Mouse (Mus musculus): ENCODE measurements around the gene Rnf145. TPM values are rescaled to one million over a fixed set of nuclear protein-coding genes. Genes with fewer than 3 reads are reported as not detected.
"Not testable (repeated sequence)": the region's sequence is repeated elsewhere in the genome, so short reads cannot be mapped to it uniquely, and the experiment has no call there.

The Rnf145 gene
- polyA plus RNA-seq, 1 experiment, result 193 TPM

GRCm38 (mm10) chr11:44564245-44564864 lies 45.6 kb downstream of the Rnf145 start:
- no peak overlapping the region for H3K4me3 ChIP-seq (ENCODE audit: insufficient read depth, low read depth, low read length)
- TF ChIP-seq CTCF (IDR thresholded peaks at IDR 0.05; ENCODE audit: insufficient read depth, low read depth, low read length) (no peak), POLR2A (IDR thresholded peaks at IDR 0.05; ENCODE audit: insufficient read depth, low read depth, low read length) (no peak)

DNA sequence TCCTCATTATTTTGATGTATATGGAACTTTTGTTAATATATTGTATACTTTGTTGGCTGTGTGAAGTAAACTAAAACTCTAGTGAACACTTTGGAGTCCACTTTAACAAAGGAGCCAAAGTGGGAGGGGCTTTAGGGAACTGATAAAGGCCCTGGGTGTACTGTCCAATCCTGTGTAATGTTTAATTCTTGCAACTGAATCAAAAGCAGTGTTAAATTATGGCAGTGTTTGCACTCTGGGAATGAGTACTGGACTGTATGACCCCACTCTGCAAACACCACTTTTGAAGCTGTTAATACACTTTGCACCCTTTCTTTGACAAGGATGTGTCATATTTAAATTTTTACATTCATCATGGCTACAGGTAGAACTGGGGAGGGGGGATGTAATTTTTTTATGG lies 46.2 kb downstream of the Rnf145 start:
- peaks cover 7% of the 10 kb centered on the region for H3K4me1 ChIP-seq (ENCODE audit: control insufficient read depth, insufficient read depth, low read length)
- TF ChIP-seq POLR2A (IDR thresholded peaks at IDR 0.05; ENCODE audit: insufficient read depth, low read depth, low read length) (no peak), CTCF (IDR thresholded peaks at IDR 0.05; ENCODE audit: insufficient read depth, low read depth, low read length) (no peak)

More at GRCm38 (mm10) chr11:44564245-44564864, 45.6 kb downstream of the Rnf145 start:
- WGBS, result 92% methylated on average over 12 of the region's 12 CpGs
- no peak overlapping the region for H3K27ac ChIP-seq (ENCODE audit: insufficient read depth, low read depth, low read length)
- peaks cover 7% of the 10 kb centered on the region for H3K4me1 ChIP-seq (ENCODE audit: control insufficient read depth, insufficient read depth, low read length)

DNA sequence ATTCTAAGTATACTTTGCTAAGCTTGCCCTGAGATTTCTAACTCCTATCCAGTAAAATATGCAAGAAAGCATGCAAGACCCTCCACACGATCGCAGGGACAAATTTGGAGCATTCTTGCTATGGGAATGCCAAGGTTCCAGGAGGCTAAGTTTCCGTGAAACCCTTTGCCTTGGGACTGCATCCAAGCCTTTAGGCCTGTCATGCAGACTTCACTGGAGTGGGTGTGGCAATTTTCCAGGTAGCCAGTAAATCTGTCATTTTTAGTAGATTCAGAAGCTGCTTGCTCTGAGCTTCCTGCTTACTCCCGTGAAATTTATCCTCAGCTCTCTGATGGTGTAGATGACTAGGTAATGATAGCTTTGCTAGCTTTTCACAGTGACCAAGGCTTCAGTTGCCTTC lies 51.6 kb downstream of the Rnf145 start:
- H3K4me3 ChIP-seq (ENCODE audit: insufficient read depth, low read depth, low read length); H3K27ac ChIP-seq (ENCODE audit: insufficient read depth, low read depth, low read length); H3K4me1 ChIP-seq (ENCODE audit: control insufficient read depth, insufficient read depth, low read length): not testable (repeated sequence)
- WGBS, result 90% methylated on average over 4 of the region's 4 CpGs

More for the DNA sequence above, 46.2 kb downstream of the Rnf145 start:
- Histone ChIP-seq H3K4me3 (ENCODE audit: insufficient read depth, low read depth, low read length) (no peak overlapping the region), H3K27ac (ENCODE audit: insufficient read depth, low read depth, low read length) (no peak overlapping the region)

GRCm38 (mm10) chr11:44572781-44573180 lies 54.0 kb downstream of the Rnf145 start:
- 94% methylated on average over 5 of the region's 5 CpGs for WGBS
- no peak for TF ChIP-seq CTCF (IDR thresholded peaks at IDR 0.05; ENCODE audit: insufficient read depth, low read depth, low read length)
- TF ChIP-seq POLR2A (IDR thresholded peaks at IDR 0.05; ENCODE audit: insufficient read depth, low read depth, low read length), result no peak

DNA sequence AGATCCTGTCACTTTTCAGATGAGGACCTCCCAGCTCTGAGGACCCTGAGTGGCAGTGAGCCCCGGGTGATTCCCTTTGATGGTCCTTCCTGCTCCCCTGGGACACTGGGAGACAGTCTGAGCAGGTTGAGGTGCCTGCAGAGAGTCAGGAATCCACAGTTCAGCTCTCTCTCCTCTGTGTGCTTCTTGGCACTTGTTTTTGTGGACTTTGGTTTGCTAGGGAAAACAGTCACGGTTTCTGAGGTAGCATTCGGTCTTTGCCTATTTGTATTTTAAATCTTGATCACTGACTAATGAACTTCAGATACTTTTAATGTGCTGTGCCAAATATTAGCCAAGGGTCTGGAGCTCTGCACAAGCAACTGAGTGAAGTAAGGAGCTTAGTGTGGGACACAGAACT lies 54.6 kb downstream of the Rnf145 start:
- no peak for TF ChIP-seq POLR2A (IDR thresholded peaks at IDR 0.05; ENCODE audit: insufficient read depth, low read depth, low read length)
- TF ChIP-seq CTCF (IDR thresholded peaks at IDR 0.05; ENCODE audit: insufficient read depth, low read depth, low read length), result no peak
- no peak overlapping the region for H3K27ac ChIP-seq (ENCODE audit: insufficient read depth, low read depth, low read length)
- WGBS, result 77% methylated on average over 3 of the region's 3 CpGs
- H3K4me3 ChIP-seq (ENCODE audit: insufficient read depth, low read depth, low read length), result no peak overlapping the region
- H3K4me1 ChIP-seq (ENCODE audit: control insufficient read depth, insufficient read depth, low read length), result no peaks in the 10 kb centered on the region

More at GRCm38 (mm10) chr11:44572781-44573180, 54.0 kb downstream of the Rnf145 start:
- Histone ChIP-seq H3K4me1 (ENCODE audit: control insufficient read depth, insufficient read depth, low read length) (no peaks in the 10 kb centered on the region), H3K4me3 (ENCODE audit: insufficient read depth, low read depth, low read length) (no peak overlapping the region), H3K27ac (ENCODE audit: insufficient read depth, low read depth, low read length) (no peak overlapping the region)

DNA sequence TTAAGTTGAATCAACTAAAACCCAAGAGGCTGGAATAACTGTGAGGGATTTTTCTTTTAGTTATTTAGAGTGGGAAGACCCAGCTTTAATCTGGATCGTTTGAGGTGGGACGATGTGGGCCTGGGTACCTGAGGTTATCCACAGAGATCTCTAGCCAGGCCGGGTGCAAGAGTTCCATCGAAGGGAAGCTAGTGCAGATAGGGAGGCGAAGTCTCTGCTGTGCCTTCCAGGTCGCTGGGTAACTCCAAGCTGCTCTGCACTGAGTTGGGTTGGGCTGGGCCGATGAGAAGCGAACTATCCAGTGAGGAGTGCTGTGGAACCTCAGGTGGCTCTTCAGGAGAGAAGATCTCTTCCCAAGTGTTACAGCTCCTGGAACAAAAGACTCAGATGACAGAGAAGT lies 55.6 kb downstream of the Rnf145 start:
- Histone ChIP-seq H3K4me1 (ENCODE audit: control insufficient read depth, insufficient read depth, low read length) (no peaks in the 10 kb centered on the region), H3K4me3 (ENCODE audit: insufficient read depth, low read depth, low read length) (no peak overlapping the region), H3K27ac (ENCODE audit: insufficient read depth, low read depth, low read length) (no peak overlapping the region)
- no peak for TF ChIP-seq POLR2A (IDR thresholded peaks at IDR 0.05; ENCODE audit: insufficient read depth, low read depth, low read length)
- TF ChIP-seq CTCF (IDR thresholded peaks at IDR 0.05; ENCODE audit: insufficient read depth, low read depth, low read length), result no peak
- WGBS, result 96% methylated on average over 8 of the region's 8 CpGs

- H3K4me1 ChIP-seq (ENCODE audit: control insufficient read depth, insufficient read depth, low read length), result no peaks in the 10 kb centered on the region
- H3K4me3 ChIP-seq (ENCODE audit: insufficient read depth, low read depth, low read length), result no peak overlapping the region
- H3K27ac ChIP-seq (ENCODE audit: insufficient read depth, low read depth, low read length), result no peak overlapping the region
- WGBS, result 98% methylated on average over 5 of the region's 5 CpGs
- TF ChIP-seq CTCF (IDR thresholded peaks at IDR 0.05; ENCODE audit: insufficient read depth, low read depth, low read length) (no peak), POLR2A (IDR thresholded peaks at IDR 0.05; ENCODE audit: insufficient read depth, low read depth, low read length) (no peak)
These were observed 56.1 kb downstream of the Rnf145 start for GRCm38 (mm10) chr11:44574820-44575219.

DNA sequence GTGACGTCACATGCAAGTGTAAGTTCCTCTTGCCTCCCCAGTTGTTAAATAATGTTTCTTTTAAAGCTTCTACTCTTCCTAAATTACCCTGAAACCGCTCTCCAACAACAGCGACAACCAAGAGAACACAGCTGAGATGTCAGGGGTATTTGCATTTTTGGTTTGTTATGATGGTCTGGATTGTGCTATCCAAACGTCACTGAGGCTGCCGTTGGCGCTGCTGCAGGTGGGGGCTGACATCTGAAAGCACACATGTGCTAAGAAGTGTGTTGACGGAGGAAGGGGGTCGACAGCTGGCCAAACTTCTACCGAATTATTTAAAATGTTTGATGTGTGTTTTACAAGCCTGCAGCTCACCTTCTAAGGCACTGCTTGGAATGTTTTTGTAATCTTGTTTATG lies 59.1 kb downstream of the Rnf145 start:
- H3K4me1 ChIP-seq (ENCODE audit: control insufficient read depth, insufficient read depth, low read length), result no peaks in the 10 kb centered on the region
- WGBS, result 86% methylated on average over 9 of the region's 9 CpGs
- TF ChIP-seq CTCF (IDR thresholded peaks at IDR 0.05; ENCODE audit: insufficient read depth, low read depth, low read length) (no peak), POLR2A (IDR thresholded peaks at IDR 0.05; ENCODE audit: insufficient read depth, low read depth, low read length) (no peak)
- H3K4me3 ChIP-seq (ENCODE audit: insufficient read depth, low read depth, low read length), result no peak overlapping the region
- H3K27ac ChIP-seq (ENCODE audit: insufficient read depth, low read depth, low read length), result no peak overlapping the region

DNA sequence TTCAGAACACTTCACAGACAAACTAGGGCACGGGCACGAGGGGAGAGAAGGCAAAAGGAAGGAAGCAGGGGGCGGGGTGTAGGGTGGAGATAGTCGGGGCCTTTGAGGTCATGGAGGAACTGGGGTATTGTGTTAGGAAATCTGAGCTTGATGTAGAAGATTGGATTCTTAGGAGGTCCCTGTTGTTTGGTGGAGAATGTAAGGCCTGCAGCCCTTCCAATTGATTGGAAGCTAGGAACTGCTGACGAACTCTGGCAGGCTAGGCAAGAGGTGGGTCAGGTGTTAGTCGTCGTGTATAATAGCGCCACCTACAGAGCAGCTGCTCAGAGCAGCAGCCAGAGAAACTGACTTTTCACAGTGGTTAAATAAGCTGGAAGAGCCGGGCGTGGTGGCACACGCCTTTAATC lies 62.5 kb downstream of the Rnf145 start:
- TF ChIP-seq POLR2A (IDR thresholded peaks at IDR 0.05; ENCODE audit: insufficient read depth, low read depth, low read length) (no peak), CTCF (IDR thresholded peaks at IDR 0.05; ENCODE audit: insufficient read depth, low read depth, low read length) (no peak)
- H3K4me3 ChIP-seq (ENCODE audit: insufficient read depth, low read depth, low read length), result no peak overlapping the region
- WGBS, result 38% methylated on average over 11 of the region's 11 CpGs
- no peak overlapping the region for H3K27ac ChIP-seq (ENCODE audit: insufficient read depth, low read depth, low read length)
- no peaks in the 10 kb centered on the region for H3K4me1 ChIP-seq (ENCODE audit: control insufficient read depth, insufficient read depth, low read length)

All from olfactory bulb, adult 2 months (tissue).